Mouse (Mus musculus) embryonic facial prominence, embryonic 14.5 days (tissue): ENCODE measurements at regions not wholly inside any gene's neighbourhood (a gene's known extent, or its start where the extent isn't known, plus 50 kb on each side); places are given as distances from the start of the nearest gene placed in this dataset.

Experiments
- ATAC-seq: fragments of 200-750 bp; cut with Nextera tagmentation; 2 replicates; pipeline ENCODE4 v1.8.0; 2017; ENCODE audit warnings: low read depth, moderate number of reproducible peaks, moderate TSS enrichment
- DNase-seq: peaks from one replicate; pipeline ENCODE4 v3.0.0-alpha.2; 2015; ENCODE audit warnings: low spot score
- H3K27ac ChIP-seq: fragments of 300-500 bp; sonication (generic); replicated peaks from 2 replicates; pipeline ENCODE4 v1.5.1; 2014; ENCODE audit warnings: low read depth, mild to moderate bottlenecking, low read length, moderate library complexity
- H3K27me3 ChIP-seq: fragments of 300-500 bp; sonication (generic); replicated peaks from 2 replicates; pipeline ENCODE4 v1.6.1; 2014; ENCODE audit warnings: low read length; ENCODE audit not compliant: control insufficient read depth, insufficient read depth
- H3K36me3 ChIP-seq: fragments of 300-500 bp; sonication (generic); 2 replicates; pipeline ENCODE4 v1.6.1; 2014; ENCODE audit warnings: low read length, mixed read lengths; ENCODE audit not compliant: control insufficient read depth, insufficient read depth
- H3K4me1 ChIP-seq: fragments of 300-500 bp; sonication (generic); 2 replicates; pipeline ENCODE4 v1.6.1; 2014; ENCODE audit warnings: antibody characterized with exemption, low read length; ENCODE audit not compliant: control insufficient read depth, insufficient read depth
- H3K4me2 ChIP-seq: fragments of 300-500 bp; sonication (generic); 2 replicates; pipeline ENCODE4 v1.6.1; 2014; ENCODE audit warnings: low read depth, mild to moderate bottlenecking, low read length, moderate library complexity, mixed read lengths
- H3K4me3 ChIP-seq: fragments of 300-500 bp; sonication (generic); 2 replicates; pipeline ENCODE4 v1.5.1; 2014; ENCODE audit warnings: low read depth, mild to moderate bottlenecking, low read length
- H3K9ac ChIP-seq: fragments of 300-500 bp; sonication (generic); 2 replicates; pipeline ENCODE4 v1.6.1; 2014; ENCODE audit warnings: low read depth, mild to moderate bottlenecking, low read length, moderate library complexity, mixed read lengths
- H3K9me3 ChIP-seq: fragments of 300-500 bp; sonication (generic); 2 replicates; pipeline ENCODE4 v1.6.1; 2016; ENCODE audit warnings: low read length; ENCODE audit not compliant: control insufficient read depth
- WGBS: fragments of 180-500 bp; shearing (Covaris S2); extraction: QIAGEN DNeasy Blood & Tissue Kit; methylation state at CpG from one replicate; pipeline ENCODE4 v1.1.7; 2014; 5-methylcytosine and 5-hydroxymethylcytosine counted together

DNA sequence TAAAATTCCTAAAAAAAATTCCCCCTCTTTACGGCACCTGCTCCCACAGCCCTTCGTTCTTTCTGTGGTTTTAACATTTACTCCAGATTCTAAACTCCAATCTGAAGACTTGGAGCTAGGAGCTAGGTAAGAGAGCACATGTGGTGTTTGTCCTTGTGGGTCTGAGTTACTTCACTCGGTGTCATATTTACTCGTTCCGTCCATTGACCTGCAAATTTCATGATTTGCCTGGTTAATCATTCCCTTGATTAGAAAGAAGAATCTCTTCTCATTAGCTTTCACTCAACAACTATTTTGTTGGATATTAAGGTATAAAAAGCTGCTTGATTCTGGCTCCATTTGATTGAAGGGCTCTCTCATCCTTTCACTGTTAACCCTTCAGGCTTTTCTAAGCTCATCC is 231.6 kb upstream of the Hs6st1 start:
- H3K4me1 ChIP-seq, result no peaks in the 10 kb centered on the region
- H3K9ac ChIP-seq, result no peak overlapping the region
- DNase-seq (no peak), ATAC-seq (no peak)
- no peaks in the 10 kb centered on the region for H3K27me3 ChIP-seq
- no peak overlapping the region for H3K27ac ChIP-seq
- H3K9me3 ChIP-seq, result 0 out of 2 replicates have a peak, but pooled peaks cover 6% of the 10 kb centered on the region
- 71% methylated on average over 5 of the region's 5 CpGs for WGBS
- no peak overlapping the region for H3K4me2 ChIP-seq
- H3K4me3 ChIP-seq, result no peak overlapping the region
- H3K36me3 ChIP-seq, result no peaks in the 10 kb centered on the region

DNA sequence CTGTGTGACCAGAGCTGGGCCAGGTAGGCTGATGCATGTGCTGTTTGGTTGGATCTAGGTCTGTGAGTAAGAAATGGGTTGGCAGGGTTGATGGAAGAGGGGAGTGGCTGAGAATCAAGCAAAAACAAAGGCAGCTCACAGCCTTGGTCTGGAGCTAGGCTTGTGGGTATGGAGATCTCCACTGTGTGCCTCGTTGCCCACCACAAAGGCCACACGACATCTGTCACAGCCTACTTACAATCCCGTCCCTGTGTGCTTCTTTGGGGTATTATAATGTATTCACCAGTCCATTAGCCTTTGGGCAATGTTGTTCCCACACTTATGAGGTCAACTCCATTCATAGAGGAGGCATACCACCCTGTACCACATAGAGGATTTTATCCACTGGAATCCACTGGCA is 229.6 kb upstream of the Hs6st1 start:
- no peak; the same call in 1 of the 2 replicates for ATAC-seq
- H3K36me3 ChIP-seq, result no peaks in the 10 kb centered on the region
- no peak overlapping the region for H3K4me3 ChIP-seq
- DNase-seq, result no peak
- no peaks in the 10 kb centered on the region for H3K4me1 ChIP-seq
- H3K27me3 ChIP-seq, result no peaks in the 10 kb centered on the region
- no peak overlapping the region for H3K9ac ChIP-seq
- 0 out of 2 replicates have a peak, but pooled peaks cover 6% of the 10 kb centered on the region for H3K9me3 ChIP-seq
- H3K4me2 ChIP-seq, result no peak overlapping the region
- no peak overlapping the region for H3K27ac ChIP-seq
- WGBS, result 93% methylated on average over 3 of the region's 3 CpGs

DNA sequence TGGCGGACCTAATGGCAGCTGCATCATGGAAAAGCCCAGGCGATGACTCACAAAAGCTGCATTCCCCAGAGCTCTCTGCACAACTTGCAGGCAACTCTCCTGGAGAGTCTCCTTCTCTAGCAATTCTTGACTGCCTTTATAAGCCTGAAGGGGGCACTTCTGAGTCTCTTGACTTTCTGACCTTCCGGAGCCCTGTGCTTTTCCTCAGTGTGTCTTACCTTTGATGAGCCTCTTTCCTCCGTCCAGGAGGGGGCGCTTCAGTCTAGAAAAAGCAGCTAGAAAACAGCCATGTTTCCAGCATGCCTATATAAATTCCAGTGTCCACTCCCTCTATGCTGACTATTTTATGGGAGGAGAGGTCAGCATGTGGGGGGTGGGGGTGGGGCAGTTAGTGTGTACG is 228.8 kb upstream of the Hs6st1 start:
- DNase-seq, result no peak
- no peak for ATAC-seq
- Histone ChIP-seq H3K27ac (no peak overlapping the region), H3K9me3 (0 out of 2 replicates have a peak, but pooled peaks cover 6% of the 10 kb centered on the region), H3K4me3 (no peak overlapping the region), H3K27me3 (no peaks in the 10 kb centered on the region), H3K36me3 (no peaks in the 10 kb centered on the region), H3K4me1 (no peaks in the 10 kb centered on the region), H3K9ac (no peak overlapping the region), H3K4me2 (no peak overlapping the region)
- 72% methylated on average over 6 of the region's 6 CpGs for WGBS

DNA sequence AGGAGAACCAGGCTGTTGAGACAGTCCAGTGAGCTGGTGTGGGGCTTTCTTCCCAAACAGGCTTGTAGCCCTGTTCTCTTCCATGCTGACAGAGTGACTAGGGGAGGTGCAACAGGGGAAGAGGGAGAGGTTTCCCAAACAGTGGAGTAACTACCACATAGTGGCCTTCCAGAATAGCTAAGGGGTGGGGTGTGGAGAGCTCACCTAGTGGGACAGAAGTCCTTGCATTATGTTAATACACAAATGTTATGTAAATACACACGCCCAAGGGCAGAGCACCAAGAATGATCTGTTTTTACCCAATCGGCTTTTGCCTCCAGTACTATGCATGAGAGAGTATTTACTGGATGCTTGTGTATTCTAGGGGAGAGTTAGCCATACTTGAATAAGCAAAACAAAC is 226.6 kb upstream of the Hs6st1 start:
- Histone ChIP-seq H3K27me3 (no peaks in the 10 kb centered on the region), H3K36me3 (no peaks in the 10 kb centered on the region), H3K27ac (no peak overlapping the region), H3K4me3 (no peak overlapping the region), H3K4me1 (no peaks in the 10 kb centered on the region), H3K4me2 (no peak overlapping the region), H3K9me3 (0 out of 2 replicates have a peak, but pooled peaks cover 6% of the 10 kb centered on the region), H3K9ac (no peak overlapping the region)
- WGBS, result 85% methylated on average over 2 of the region's 2 CpGs
- no peak for ATAC-seq
- no peak for DNase-seq

DNA sequence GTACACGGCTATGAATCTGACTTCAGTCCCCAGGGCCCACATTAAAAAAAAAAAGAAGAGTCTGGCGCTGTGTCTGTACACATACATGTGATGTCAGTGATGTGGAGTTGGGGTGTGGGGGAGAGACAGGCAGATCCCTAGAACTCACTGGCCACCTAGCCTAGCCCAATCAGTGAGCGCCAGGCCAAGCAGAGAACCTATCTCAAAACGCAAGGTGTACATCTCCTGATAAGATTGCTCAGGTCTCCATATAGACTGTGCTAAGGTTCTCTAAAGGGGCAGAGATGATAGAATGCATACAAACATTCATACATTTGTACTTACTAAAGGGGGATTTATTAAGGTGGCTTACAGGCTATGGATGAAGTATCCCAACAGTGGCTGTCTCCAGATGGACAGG is 225.5 kb upstream of the Hs6st1 start:
- H3K4me2 ChIP-seq, result no peak overlapping the region
- no peaks in the 10 kb centered on the region for H3K4me1 ChIP-seq
- H3K27me3 ChIP-seq, result no peaks in the 10 kb centered on the region
- DNase-seq (no peak), ATAC-seq (no peak)
- no peak overlapping the region for H3K4me3 ChIP-seq
- H3K9me3 ChIP-seq, result 0 out of 2 replicates have a peak, but pooled peaks cover 6% of the 10 kb centered on the region
- no peaks in the 10 kb centered on the region for H3K36me3 ChIP-seq
- no peak overlapping the region for H3K9ac ChIP-seq
- no peak overlapping the region for H3K27ac ChIP-seq
- WGBS, result 88% methylated on average over 4 of the region's 4 CpGs

DNA sequence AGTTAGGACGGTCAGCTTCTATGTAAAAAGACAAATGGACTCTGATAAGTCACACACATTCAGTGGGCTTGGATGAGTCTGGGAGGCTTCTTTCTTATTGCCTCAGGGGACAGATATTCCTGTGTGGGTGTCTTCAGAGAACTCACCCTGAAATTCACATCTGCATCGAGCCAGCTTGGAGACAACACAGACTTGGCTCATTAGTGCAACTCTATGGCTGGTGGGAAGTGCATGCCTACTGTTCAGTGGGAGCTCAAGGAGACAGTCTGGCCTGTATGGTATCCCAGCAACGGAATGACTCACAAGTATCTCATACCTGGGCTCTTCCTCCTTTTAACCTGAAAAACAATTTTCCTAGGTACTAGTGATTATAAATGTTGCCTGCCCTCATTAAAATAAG is 224.6 kb upstream of the Hs6st1 start:
- Histone ChIP-seq H3K27ac (no peak overlapping the region), H3K4me3 (no peak overlapping the region), H3K9ac (no peak overlapping the region), H3K4me2 (no peak overlapping the region), H3K4me1 (no peaks in the 10 kb centered on the region), H3K27me3 (no peaks in the 10 kb centered on the region), H3K36me3 (no peaks in the 10 kb centered on the region), H3K9me3 (0 out of 2 replicates have a peak, but pooled peaks cover 6% of the 10 kb centered on the region)
- ATAC-seq (no peak), DNase-seq (no peak)
- WGBS, result 64% methylated on average over 3 of the region's 3 CpGs

DNA sequence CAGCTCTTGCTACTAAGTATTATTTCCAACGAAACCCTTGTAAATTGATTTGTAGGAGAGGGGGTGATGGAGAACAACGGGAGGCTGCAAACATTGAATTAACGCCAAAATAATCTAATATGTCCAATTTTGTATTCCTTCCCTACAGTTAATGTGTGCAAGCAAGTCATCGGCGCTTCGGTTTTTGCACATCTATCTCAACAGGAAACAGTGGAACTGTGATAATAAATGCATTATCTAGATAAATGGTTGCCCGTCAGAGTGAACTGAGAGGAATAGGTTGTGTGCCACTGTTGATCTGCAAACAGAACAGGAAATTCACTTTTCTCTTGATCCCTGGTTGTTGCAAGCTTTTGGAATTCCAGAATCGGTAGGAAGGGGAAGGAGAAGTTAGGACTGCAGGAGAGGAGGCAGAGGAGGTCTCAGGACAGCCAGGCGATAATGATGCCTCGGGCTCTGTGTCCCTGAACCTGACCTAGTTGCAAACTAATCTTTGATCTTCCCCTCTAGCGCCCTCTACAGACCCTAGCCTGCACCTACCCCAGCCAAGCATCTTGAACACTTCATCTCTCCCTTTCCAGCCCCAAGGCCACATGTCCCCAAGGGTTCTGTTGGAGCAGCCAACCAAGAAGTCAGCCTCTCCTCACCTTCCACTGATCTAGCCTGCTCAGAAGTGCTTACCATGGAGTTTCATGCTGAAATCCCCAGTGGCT is 221.8 kb upstream of the Hs6st1 start:
- Histone ChIP-seq H3K27me3 (no peaks in the 10 kb centered on the region), H3K36me3 (no peaks in the 10 kb centered on the region), H3K9ac (no peak overlapping the region), H3K4me2 (no peak overlapping the region), H3K4me1 (no peaks in the 10 kb centered on the region), H3K4me3 (no peak overlapping the region), H3K27ac (no peak overlapping the region), H3K9me3 (0 out of 2 replicates have a peak, but pooled peaks cover 2% of the 10 kb centered on the region)
- WGBS, result 68% methylated on average over 11 of the region's 11 CpGs
- ATAC-seq, result no peak
- DNase-seq, result no peak

DNA sequence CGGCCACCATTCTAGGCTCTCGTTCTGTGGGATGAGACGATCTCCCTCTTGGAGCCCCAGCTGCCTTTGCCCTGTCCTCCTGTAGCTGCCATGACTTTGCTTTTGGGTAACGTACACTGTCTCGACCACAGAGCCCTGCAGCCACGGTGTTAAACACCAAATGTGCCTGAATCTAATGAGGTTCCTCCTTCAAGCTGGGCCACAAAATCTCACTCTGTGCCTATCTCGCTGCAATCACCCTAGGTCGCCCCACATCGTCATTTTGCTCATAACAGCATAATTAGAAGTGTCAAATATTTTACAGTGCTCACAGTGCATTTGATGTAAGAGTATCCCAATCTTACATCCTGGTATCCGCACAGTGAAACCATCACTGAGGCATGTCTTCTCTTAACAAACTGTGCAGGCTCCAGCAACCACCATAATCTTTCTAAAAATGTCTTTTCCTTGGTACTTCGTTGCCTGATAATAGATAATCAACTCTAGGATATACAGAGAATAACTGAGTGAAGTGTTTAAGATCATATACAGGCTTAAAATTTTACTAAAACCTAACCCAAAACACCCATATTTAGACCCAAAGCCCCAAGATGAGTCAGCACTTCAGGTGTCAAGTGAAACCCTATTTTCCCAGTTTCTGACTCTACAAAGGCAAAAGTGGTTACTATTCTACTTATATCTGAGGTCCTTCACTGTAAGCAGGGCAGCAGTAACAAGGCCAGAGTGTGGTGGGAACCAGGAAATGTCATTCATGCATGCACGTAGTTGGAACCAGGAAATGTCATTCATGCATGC is 219.8 kb upstream of the Hs6st1 start:
- no peaks in the 10 kb centered on the region for H3K36me3 ChIP-seq
- ATAC-seq (no peak), DNase-seq (no peak)
- no peak overlapping the region for H3K9ac ChIP-seq
- H3K4me2 ChIP-seq, result no peak overlapping the region
- WGBS, result 85% methylated on average over 12 of the region's 12 CpGs
- no peak overlapping the region for H3K4me3 ChIP-seq
- H3K27me3 ChIP-seq, result no peaks in the 10 kb centered on the region
- H3K9me3 ChIP-seq, result no peaks in the 10 kb centered on the region
- no peaks in the 10 kb centered on the region for H3K4me1 ChIP-seq
- no peak overlapping the region for H3K27ac ChIP-seq
